Mouse (Mus musculus): ENCODE data around the gene St3gal4.

St3gal4 gene

DNA sequence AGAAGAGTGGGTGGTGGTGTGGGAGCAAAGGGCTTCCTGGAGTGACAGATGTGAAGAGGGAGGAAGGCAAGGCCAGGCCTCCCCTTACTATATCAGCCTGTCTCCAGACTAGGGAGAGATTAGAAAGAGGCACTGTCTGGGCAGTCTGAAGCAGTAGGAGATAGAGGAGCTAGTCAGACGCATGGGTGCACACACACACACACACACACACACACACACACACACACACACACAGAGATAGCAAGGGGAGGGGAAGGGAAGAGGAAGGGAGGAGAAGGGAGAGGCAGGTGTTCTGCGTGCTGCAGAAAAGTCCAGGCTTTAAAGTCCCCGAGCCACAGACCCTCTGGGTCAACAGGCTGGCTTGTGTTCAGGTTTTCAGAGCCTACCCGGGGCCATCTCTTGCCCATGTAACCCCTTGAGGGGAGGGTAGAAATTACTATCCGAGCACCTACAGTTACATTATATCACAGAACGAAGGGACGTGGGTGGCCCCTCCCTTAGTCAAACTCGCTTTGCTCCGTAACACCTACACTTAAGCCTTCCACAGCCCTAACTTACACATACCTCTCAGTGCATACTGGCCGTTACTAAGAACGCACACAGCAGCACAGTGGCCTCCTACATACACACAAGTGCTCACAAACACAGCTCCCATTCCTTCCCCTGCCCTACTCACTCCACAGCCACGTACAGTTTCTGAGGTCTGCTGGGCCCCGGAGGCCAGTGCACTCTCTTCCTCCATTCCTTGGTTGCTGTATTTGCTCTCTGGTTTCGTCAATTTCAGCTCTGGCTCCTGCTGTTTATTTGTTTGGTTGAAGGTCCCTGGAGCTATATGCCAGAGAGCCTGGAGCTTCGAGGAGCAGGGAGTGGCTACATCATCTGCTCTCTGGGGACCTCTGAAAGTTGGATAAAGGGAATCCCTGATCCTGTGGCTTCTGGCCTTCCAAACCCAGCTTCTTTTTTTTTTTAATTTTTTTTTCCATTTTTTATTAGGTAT lies 12.9 kb downstream of the St3gal4 start:
- no peak for DNase-seq (ENCODE audit: low read depth, low spot score)

GRCm38 (mm10) chr9:35105438-35105837 lies 13.6 kb downstream of the St3gal4 start:
- no peak for DNase-seq (ENCODE audit: low read depth, low spot score)

DNA sequence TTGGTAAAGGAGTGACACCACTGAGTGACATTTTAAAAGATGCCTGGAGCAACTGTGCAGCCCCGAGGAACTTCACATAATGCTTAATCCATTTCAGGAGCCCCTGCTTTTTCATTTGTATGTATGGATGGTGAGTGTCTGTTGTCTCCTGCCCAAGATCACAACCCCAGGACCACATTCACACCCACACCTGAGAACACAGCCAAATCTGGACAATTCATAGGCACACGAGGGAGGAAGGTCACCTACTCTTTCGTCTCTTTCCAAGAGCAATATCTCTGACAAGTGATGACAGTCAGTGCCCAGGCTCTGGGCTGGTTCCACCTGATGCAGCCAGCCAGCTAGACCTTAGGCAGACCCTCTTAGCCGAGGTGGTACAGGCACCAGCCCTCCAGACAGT lies 14.4 kb downstream of the St3gal4 start:
- no peak for DNase-seq (ENCODE audit: low read depth, low spot score)

- DNase-seq (ENCODE audit: low read depth, low spot score): no peak
These were observed 20.3 kb downstream of the St3gal4 start for GRCm38 (mm10) chr9:35098762-35099161.

DNA sequence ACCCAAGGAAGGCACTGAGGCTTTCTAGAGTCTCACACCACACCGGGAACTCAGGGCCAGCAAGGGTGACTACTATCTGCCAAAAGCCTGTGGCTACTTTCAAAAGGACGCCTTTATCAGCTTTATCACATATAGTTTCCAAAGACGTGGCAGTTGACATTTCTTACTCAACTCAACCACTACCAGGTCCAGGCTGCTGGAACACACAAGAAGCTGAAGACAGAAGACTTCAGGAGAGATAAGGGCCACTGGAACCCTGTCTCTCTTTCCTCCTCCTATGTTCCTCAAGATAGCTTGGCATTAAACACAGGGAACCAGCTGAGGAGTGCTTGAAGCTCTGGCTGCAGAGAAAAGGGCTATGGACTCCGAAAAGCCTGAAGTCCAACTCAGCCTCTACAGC lies 21.2 kb downstream of the St3gal4 start:
- no peak for DNase-seq (ENCODE audit: low read depth, low spot score)

GRCm38 (mm10) chr9:35095726-35096125 lies 23.3 kb downstream of the St3gal4 start:
- DNase-seq (ENCODE audit: low read depth, low spot score): no peak

DNA sequence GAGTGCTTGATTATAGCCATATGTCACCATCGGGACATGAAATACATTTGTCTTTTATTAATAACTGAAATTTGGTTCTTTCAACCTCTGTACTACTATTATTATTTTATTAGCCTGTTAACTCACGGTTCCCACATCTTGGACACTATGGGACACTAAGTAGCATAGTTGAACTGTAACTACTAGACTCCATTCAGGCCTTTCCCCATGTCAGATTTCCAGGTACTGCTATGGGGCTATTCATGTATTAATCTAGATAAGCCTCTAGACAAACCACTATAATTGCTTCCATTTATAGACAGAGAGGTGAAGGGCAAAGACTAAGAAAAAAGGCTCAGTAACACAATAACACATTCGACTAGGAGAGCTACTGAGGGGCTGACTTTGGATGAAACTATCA lies 25.7 kb downstream of the St3gal4 start:
- no peak for DNase-seq (ENCODE audit: low read depth, low spot score)

DNA sequence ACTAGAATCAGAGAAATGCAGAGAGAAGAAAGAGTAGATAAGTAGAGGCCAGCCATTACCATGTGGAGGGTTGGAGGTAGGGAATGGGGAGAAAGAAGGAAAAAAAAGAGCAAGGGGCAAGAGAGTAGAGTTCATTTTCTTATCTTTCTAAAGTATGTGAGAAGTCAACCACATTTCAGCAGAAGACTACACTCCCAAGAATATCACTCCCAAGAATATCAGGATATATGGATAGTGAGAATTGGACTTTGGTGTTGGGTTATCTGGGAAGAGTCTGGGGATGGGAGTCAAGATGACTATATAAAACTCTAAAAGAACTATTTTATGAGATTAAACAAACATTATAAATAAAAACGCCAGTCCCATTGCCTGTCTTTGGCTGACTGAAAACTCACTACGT lies 26.2 kb downstream of the St3gal4 start:
- no peak for DNase-seq (ENCODE audit: low read depth, low spot score)

DNA sequence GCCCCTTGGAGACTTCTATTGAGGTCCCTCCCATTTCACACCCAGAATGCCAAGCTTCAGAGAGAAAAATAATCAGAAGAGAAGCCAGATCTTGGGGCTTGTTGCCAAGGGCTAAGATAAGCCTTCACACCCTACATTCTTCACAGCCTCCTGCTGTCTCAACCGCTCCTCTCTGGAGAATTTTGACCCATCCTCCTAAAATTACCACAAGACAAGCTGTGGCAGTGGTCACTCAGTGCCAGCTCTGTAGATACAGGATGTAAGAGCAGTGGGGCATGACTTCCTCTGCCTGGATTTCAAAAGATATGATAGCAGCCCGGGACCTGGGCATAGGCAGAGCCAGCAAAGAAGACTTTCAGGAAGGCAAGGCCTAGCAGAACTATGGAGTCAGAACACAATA lies 57.6 kb downstream of the St3gal4 start:
- no peak for DNase-seq (ENCODE audit: low read depth, low spot score)

DNA sequence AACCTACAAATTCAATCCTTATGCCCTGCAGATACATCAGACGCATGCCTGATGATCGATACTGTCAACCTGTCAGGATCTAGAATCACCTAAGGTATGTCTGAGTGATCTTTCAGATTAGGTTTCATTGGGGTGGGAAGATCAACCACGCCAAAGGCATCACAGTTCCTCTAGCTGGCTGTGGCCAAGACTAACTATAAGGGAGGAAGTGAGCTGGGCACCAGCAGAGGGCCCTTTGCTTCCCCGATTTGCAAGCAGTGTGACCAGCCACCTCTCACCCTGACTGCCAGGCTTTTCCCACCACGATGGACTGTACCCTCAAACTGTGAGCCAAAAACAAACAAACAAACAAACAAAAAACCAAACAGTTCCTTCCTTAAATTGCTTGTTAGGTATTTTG lies 59.2 kb downstream of the St3gal4 start:
- DNase-seq (ENCODE audit: low read depth, low spot score): no peak

DNA sequence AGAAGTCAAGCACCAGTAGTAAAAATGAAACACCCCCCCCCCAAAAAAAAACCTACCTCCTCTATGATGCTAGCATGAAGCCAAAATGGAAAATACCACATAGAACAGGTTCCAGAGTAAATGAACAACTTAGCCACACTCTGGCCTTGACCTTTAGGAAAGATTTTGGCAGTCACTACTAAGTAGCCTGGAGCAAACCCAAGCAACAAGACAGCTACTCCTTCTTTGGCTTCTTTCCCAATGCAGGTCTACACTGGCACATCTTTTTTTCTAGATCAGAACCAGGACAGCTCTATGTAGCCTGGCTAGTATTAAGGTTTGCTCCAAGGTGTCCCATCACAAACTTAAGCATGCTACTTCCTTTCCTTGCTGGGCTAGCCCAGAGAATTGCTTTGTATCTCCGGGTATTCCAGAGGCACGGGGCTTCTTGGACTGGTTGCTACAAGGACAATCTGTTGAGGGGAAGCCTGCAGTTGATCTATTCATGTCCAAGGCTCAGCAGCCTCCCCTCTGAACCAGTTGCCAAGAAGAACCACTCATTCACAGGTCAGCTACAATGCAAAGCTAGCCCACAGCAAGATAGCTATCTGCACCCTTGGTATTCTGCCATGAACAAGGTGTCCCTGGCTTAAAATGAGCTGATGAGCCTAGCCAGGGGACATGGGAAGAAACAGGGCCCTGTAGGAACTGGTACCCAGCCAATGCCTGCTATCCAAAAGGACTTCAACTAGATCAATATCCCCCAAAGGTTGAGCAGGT lies 60.3 kb downstream of the St3gal4 start:
- DNase-seq (ENCODE audit: low read depth, low spot score): no peak

DNA sequence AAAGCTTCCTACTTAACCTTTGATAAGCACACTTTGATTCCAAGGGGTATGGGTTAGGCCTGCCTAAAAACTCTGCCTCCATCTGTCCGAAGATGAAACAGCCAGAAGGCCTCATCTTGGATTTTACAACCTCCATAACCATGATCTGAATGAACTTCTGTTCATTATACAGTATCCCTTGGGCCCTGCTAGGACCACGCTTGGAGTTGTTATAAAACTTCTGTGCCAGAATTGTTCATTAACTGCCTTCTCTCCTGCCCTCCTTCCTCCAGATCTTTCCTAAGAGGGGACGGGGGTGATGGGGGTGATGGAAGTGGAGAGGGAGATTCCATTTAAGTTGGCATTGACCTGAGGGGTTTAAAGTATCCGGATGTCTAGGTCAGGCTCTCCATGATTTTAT lies 60.9 kb downstream of the St3gal4 start:
- no peak for DNase-seq (ENCODE audit: low read depth, low spot score)

GRCm38 (mm10) chr9:35057631-35058030 lies 61.4 kb downstream of the St3gal4 start:
- DNase-seq (ENCODE audit: low read depth, low spot score): no peak

- DNase-seq (ENCODE audit: low read depth, low spot score): no peak
These were observed 62.5 kb downstream of the St3gal4 start for GRCm38 (mm10) chr9:35056611-35057010.

- DNase-seq (ENCODE audit: low read depth, low spot score): no peak
These were observed 63.3 kb downstream of the St3gal4 start for GRCm38 (mm10) chr9:35055528-35056330.

DNA sequence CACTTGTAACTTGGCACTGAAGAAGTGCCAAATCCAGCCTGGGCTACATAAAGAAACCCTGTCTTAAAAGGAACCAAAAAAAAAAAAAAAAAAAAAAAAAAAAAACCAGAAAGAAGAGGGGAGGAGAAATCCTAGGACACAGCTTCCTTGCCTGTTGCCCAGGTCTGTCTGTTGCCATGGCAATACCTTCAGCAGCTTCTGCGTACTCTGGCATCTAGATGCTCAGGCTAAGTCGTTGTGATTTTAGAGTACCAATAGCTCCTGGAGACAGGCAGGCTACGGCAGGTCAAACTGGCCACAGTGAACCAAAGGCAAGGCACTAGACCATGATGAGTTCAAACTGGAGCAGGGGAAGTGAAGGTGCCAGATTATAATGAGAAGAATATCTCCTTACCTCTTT lies 65.4 kb downstream of the St3gal4 start:
- no peak for DNase-seq (ENCODE audit: low read depth, low spot score)

- no peak for DNase-seq (ENCODE audit: low read depth, low spot score)
These were observed 66.0 kb downstream of the St3gal4 start for GRCm38 (mm10) chr9:35053081-35053480.

GRCm38 (mm10) chr9:35052671-35053070 lies 66.4 kb downstream of the St3gal4 start:
- no peak for DNase-seq (ENCODE audit: low read depth, low spot score)

GRCm38 (mm10) chr9:35051666-35052065 lies 67.4 kb downstream of the St3gal4 start:
- DNase-seq (ENCODE audit: low read depth, low spot score): no peak

DNA sequence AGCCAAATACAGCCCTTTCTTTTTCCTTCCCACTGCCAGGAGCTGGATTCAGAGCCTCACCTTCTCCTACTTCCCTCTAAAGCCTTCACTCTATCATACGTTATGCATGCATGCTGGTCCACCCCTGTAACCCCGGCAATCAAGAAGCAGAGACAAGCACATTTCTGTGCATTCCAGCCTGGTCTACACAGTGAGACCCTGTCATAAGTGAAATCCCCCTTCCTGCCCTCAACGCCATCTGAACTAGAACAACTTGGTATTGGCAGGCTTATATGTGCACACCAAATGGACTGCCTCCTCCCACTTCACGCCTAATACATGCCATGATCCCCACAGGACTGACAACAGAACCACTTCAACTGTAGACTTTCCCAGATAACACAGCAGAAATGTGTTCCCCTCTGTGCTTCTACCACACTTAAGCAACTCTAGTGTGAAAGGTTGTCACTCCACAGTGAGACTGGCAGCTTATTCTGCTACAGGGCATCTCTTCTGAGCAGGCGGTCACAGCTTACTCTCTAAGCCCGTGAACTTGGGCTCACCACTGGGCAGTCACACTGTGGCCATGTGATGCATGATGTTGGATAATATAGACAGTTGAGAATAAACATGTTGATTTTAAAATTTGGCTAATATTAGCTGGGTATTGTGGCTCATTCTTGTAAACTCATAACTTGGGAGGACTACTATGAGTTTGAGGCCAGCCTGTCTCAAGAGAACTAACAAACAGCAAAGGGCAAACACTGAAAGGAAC lies 68.2 kb downstream of the St3gal4 start:
- DNase-seq (ENCODE audit: low read depth, low spot score): no peak

DNA sequence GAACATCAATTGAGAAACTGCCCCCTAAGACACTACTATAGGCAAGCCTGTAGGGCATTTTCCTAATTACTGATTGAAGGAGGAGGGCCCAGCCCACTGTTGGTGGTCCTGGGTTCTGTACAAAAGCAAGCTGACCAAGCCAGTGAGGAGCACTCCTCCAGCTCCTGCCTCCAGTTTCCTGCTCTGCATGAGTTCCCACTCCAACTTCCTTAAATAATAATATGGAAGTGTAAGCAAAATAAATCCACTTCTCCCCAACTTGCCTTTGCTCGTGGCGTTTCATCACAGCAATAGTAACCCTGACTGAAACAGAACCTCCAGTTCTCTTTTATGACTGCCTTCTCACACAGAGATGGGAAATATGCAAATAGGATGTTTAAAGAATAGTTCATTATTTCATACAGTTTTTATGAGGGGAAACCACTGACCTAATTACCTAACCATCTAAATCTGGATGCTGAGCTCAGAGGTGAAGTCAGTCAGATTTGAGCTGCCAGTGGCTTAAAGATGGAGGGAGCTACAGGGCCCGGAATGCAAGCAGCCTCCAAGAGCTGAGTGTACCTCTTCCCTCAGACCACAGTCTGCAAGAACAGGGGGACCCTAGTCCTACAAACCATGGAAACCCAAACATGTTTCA lies 69.1 kb downstream of the St3gal4 start:
- DNase-seq (ENCODE audit: low read depth, low spot score): no peak
